Mouse (Mus musculus): Measurements from ENCODE around the gene Iqcf6. TPM values are rescaled to one million over a fixed set of nuclear protein-coding genes. Genes with fewer than 3 reads are reported as not detected.
"Not testable (repeated sequence)": the region's sequence is repeated elsewhere in the genome, so short reads cannot be mapped to it uniquely, and the experiment has no call there.

Gene Iqcf6
- not detected in 2 replicates for total RNA-seq (2014; rRNA removed)
- polyA plus RNA-seq (2015; fragmentation: Nextera tagmentation; extraction: Ambion mirVana), result not detected in 2 replicates

GRCm38 (mm10) chr9:106626282-106626681 lies at the start of gene Iqcf6:
Gene Iqcf6 (plus strand): TSS chr9:106626582.
- no peak for DNase-seq (ENCODE audit: low spot score)
- ATAC-seq, result no peak
- Histone ChIP-seq H3K9me3 (ENCODE audit: low read length) (no peaks in the 10 kb centered on the region), H3K27ac (no peak within 1 kb of the TSS), H3K4me1 (ENCODE audit: insufficient read depth, low read length) (no peaks in the 10 kb centered on the region), H3K4me2 (ENCODE audit: low read depth, low read length) (no peak within 1 kb of the TSS), H3K36me3 (ENCODE audit: insufficient read depth, low read length) (no peaks in the 10 kb centered on the region), H3K9ac (replicated peaks; ENCODE audit: low read length) (no peak within 1 kb of the TSS), H3K4me3 (ENCODE audit: low read length) (no peak within 1 kb of the TSS), H3K27me3 (ENCODE audit: insufficient read depth, low read length) (no peaks in the 10 kb centered on the region)
- TF ChIP-seq CTCF (IDR thresholded peaks at IDR 0.05; ENCODE audit: low read depth), result no peak
- 81% methylated on average over 2 of the region's 2 CpGs for WGBS

GRCm38 (mm10) chr9:106580016-106580415 lies 46.4 kb upstream of the Iqcf6 start:
- Histone ChIP-seq H3K4me1 (ENCODE audit: insufficient read depth, low read length) (no peaks in the 10 kb centered on the region), H3K4me3 (ENCODE audit: low read length) (no peak overlapping the region), H3K27me3 (ENCODE audit: insufficient read depth, low read length) (no peaks in the 10 kb centered on the region), H3K27ac (no peak overlapping the region), H3K36me3 (ENCODE audit: insufficient read depth, low read length) (no peaks in the 10 kb centered on the region), H3K4me2 (ENCODE audit: low read depth, low read length) (no peak overlapping the region), H3K9me3 (ENCODE audit: low read length) (no peaks in the 10 kb centered on the region), H3K9ac (replicated peaks; ENCODE audit: low read length) (no peak overlapping the region)
- ATAC-seq (no peak), DNase-seq (ENCODE audit: low spot score) (no peak)
- TF ChIP-seq CTCF (IDR thresholded peaks at IDR 0.05; ENCODE audit: low read depth), result no peak
- WGBS, result 82% methylated on average over 7 of the region's 7 CpGs

GRCm38 (mm10) chr9:106582552-106582951 lies 43.8 kb upstream of the Iqcf6 start:
- H3K36me3 ChIP-seq (ENCODE audit: insufficient read depth, low read length), result no peaks in the 10 kb centered on the region
- no peaks in the 10 kb centered on the region for H3K4me1 ChIP-seq (ENCODE audit: insufficient read depth, low read length)
- no peaks in the 10 kb centered on the region for H3K9me3 ChIP-seq (ENCODE audit: low read length)
- no peaks in the 10 kb centered on the region for H3K27me3 ChIP-seq (ENCODE audit: insufficient read depth, low read length)
- H3K4me2 ChIP-seq (ENCODE audit: low read depth, low read length), result no peak overlapping the region
- no peak for TF ChIP-seq CTCF (IDR thresholded peaks at IDR 0.05; ENCODE audit: low read depth)
- no peak overlapping the region for H3K27ac ChIP-seq
- DNase-seq (ENCODE audit: low spot score) (no peak), ATAC-seq (no peak)
- H3K4me3 ChIP-seq (ENCODE audit: low read length), result no peak overlapping the region
- no peak overlapping the region for H3K9ac ChIP-seq (replicated peaks; ENCODE audit: low read length)
- 74% methylated on average over 1 of the region's 1 CpGs for WGBS

GRCm38 (mm10) chr9:106592158-106592557 lies 34.2 kb upstream of the Iqcf6 start:
- Histone ChIP-seq H3K4me2 (ENCODE audit: low read depth, low read length) (no peak overlapping the region), H3K36me3 (ENCODE audit: insufficient read depth, low read length) (no peaks in the 10 kb centered on the region), H3K4me1 (ENCODE audit: insufficient read depth, low read length) (no peaks in the 10 kb centered on the region), H3K27ac (no peak overlapping the region), H3K9ac (replicated peaks; ENCODE audit: low read length) (no peak overlapping the region), H3K9me3 (ENCODE audit: low read length) (no peaks in the 10 kb centered on the region), H3K27me3 (ENCODE audit: insufficient read depth, low read length) (no peaks in the 10 kb centered on the region), H3K4me3 (ENCODE audit: low read length) (no peak overlapping the region)
- ATAC-seq (no peak), DNase-seq (ENCODE audit: low spot score) (no peak)
- WGBS, result 91% methylated on average over 5 of the region's 5 CpGs
- no peak for TF ChIP-seq CTCF (IDR thresholded peaks at IDR 0.05; ENCODE audit: low read depth)

GRCm38 (mm10) chr9:106595402-106595801 lies 31.0 kb upstream of the Iqcf6 start:
- not testable (repeated sequence) for H3K4me2 ChIP-seq (ENCODE audit: low read depth, low read length); H3K27ac ChIP-seq; ATAC-seq; H3K27me3 ChIP-seq (ENCODE audit: insufficient read depth, low read length); H3K9me3 ChIP-seq (ENCODE audit: low read length); DNase-seq (ENCODE audit: low spot score); H3K4me3 ChIP-seq (ENCODE audit: low read length); H3K9ac ChIP-seq (replicated peaks; ENCODE audit: low read length); H3K36me3 ChIP-seq (ENCODE audit: insufficient read depth, low read length); H3K4me1 ChIP-seq (ENCODE audit: insufficient read depth, low read length)
- WGBS, result 11% methylated on average over 4 of the region's 4 CpGs

- H3K36me3 ChIP-seq (ENCODE audit: insufficient read depth, low read length), result no peaks in the 10 kb centered on the region
- 62% methylated on average over 7 of the region's 7 CpGs for whole genome bisulfite sequencing
- DNase-seq (ENCODE audit: low spot score) (no peak), ATAC-seq (no peak)
- no peak overlapping the region for H3K27ac ChIP-seq
- H3K4me2 ChIP-seq (ENCODE audit: low read depth, low read length), result no peak overlapping the region
- no peak for TF ChIP-seq CTCF (IDR thresholded peaks at IDR 0.05; ENCODE audit: low read depth)
- no peaks in the 10 kb centered on the region for H3K4me1 ChIP-seq (ENCODE audit: insufficient read depth, low read length)
- no peaks in the 10 kb centered on the region for H3K27me3 ChIP-seq (ENCODE audit: insufficient read depth, low read length)
- H3K4me3 ChIP-seq (ENCODE audit: low read length), result no peak overlapping the region
- H3K9ac ChIP-seq (replicated peaks; ENCODE audit: low read length), result no peak overlapping the region
- no peaks in the 10 kb centered on the region for H3K9me3 ChIP-seq (ENCODE audit: low read length)
These were observed 30.5 kb upstream of the Iqcf6 start for GRCm38 (mm10) chr9:106595836-106596235.

GRCm38 (mm10) chr9:106598466-106598865 lies 27.9 kb upstream of the Iqcf6 start:
- ATAC-seq (no peak), DNase-seq (ENCODE audit: low spot score) (no peak)
- no peaks in the 10 kb centered on the region for H3K9me3 ChIP-seq (ENCODE audit: low read length)
- no peaks in the 10 kb centered on the region for H3K27me3 ChIP-seq (ENCODE audit: insufficient read depth, low read length)
- no peak overlapping the region for H3K4me3 ChIP-seq (ENCODE audit: low read length)
- no peak for TF ChIP-seq CTCF (IDR thresholded peaks at IDR 0.05; ENCODE audit: low read depth)
- WGBS, result 40% methylated on average over 7 of the region's 7 CpGs
- H3K4me1 ChIP-seq (ENCODE audit: insufficient read depth, low read length), result no peaks in the 10 kb centered on the region
- no peaks in the 10 kb centered on the region for H3K36me3 ChIP-seq (ENCODE audit: insufficient read depth, low read length)
- no peak overlapping the region for H3K4me2 ChIP-seq (ENCODE audit: low read depth, low read length)
- no peak overlapping the region for H3K9ac ChIP-seq (replicated peaks; ENCODE audit: low read length)
- no peak overlapping the region for H3K27ac ChIP-seq

Measured in hindbrain, postnatal 0 days (tissue).